Mouse (Mus musculus): ENCODE measurements around the gene Atxn7l1.
"Not testable (repeated sequence)": the region's sequence is repeated elsewhere in the genome, so short reads cannot be mapped to it uniquely, and the experiment has no call there.

The Atxn7l1 gene

GRCm38 (mm10) chr12:33149544-33150190 is 2.2 kb downstream of the Atxn7l1 start:
- no peak for DNase-seq (ENCODE audit: low read depth in 2 of 2, low spot score in 2 of 2)

- no peak for DNase-seq (ENCODE audit: low read depth in 2 of 2, low spot score in 2 of 2)
Measured at GRCm38 (mm10) chr12:33153131-33153530, 5.6 kb downstream of the Atxn7l1 start.

- DNase-seq (ENCODE audit: low read depth in 2 of 2, low spot score in 2 of 2), result no peak
Measured at GRCm38 (mm10) chr12:33153850-33154249, 6.4 kb downstream of the Atxn7l1 start.

GRCm38 (mm10) chr12:33154732-33155131 is 7.2 kb downstream of the Atxn7l1 start:
- no peak for DNase-seq (ENCODE audit: low read depth in 2 of 2, low spot score in 2 of 2)

DNA sequence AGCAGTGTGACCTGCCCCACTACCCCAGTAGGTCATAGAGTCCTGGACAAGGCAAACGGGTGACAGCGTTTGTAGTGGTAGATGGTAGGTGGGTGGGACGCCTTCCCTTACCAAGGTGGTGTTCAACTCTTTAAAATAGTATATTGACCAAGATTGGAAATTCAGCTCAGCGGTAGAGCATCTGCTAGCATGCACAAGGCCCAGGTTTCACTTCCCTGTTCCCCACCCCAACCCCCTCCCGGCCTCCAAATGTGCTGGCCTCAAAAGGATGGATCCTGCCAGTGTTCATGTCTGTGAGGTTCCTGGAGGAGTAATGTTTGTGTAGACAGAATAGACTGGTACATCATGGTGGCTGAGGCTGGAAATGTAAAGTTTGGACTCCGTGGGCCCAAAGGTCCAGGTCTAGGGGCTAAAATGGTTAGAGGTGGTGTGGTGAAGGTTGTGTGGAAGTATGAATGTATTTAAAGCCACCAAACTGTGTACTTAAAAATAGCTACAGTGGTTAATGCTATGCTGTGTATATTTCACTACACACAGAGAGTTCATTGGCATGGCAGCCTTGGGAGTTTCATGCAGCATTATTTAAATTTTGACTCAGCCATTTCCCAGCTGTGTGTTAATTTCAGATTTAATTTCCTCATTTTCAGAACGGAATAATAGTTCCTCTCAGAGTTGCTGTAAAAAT is 9.0 kb downstream of the Atxn7l1 start:
- DNase-seq (ENCODE audit: low read depth in 2 of 2, low spot score in 2 of 2), result no peak

DNA sequence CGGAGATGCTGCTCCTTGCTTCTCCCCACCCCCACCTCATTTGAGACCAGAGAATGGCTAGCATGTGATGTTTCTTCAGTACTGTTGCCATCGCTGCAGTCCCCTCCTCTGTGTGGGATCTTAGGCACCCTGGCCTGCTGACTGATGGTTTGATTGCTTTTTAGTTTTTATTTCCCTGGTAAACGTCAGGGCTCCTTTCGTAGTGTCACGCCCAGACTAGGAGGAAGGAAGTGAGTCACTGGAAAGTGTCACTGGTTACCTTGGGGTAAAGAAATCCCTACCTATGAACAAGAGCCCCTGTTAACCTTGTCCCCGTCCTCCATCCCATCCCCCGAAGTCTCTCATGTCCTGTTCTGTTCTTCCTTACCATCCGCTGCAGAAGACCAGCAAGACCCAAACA is 10.8 kb downstream of the Atxn7l1 start:
- DNase-seq (ENCODE audit: low read depth in 2 of 2, low spot score in 2 of 2), result no peak

DNA sequence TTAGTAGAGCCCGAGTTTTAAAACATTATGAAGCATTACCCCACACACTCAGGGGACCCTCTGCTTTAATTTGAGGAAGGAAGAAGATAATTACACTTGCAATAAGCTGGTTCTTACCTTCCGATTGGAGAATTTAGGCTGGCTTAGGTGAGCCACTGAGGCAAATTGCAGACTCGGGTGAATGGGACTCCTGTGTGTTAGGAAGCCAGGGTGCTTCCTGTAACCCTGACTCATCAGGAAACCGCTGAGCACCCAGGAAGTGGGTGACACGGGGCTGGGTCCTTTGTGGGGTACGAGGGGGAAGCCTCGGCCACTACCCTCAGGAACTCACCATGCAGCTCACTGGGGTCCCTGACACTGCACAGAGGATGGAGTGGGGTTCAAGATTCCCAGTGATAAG is 12.9 kb downstream of the Atxn7l1 start:
- DNase-seq (ENCODE audit: low read depth in 2 of 2, low spot score in 2 of 2), result peak in 1 of 2 experiments; percentile 20

GRCm38 (mm10) chr12:33162541-33162940 is 15.0 kb downstream of the Atxn7l1 start:
- no peak for DNase-seq (ENCODE audit: low read depth in 2 of 2, low spot score in 2 of 2)

DNA sequence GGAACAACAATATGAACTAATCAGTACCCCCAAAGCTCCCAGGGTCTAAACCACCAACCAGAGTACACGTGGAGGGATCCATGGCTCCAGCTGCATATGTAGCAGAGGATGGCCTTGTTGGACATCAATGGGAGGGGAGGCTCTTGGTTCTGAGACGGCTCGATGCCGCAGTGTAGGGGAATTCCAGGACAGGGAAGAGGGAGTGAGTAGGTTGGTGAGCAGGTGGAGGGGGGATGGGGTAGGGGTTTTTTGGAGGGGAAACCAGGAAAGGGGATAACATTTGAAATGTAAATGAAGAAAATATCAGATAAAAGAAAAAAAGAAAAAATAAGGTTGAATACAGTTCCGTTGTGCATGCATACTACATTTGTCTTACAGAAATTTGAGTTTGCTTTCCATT is 16.5 kb downstream of the Atxn7l1 start:
- DNase-seq (ENCODE audit: low read depth in 2 of 2, low spot score in 2 of 2), result not testable (repeated sequence)

- no peak for DNase-seq (ENCODE audit: low read depth in 2 of 2, low spot score in 2 of 2)
Measured at GRCm38 (mm10) chr12:33166712-33167111, 19.2 kb downstream of the Atxn7l1 start.

- no peak for DNase-seq (ENCODE audit: low read depth in 2 of 2, low spot score in 2 of 2)
Measured at GRCm38 (mm10) chr12:33167545-33167944, 20.1 kb downstream of the Atxn7l1 start.

- DNase-seq (ENCODE audit: low read depth in 2 of 2, low spot score in 2 of 2), result no peak
Measured at GRCm38 (mm10) chr12:33168491-33168890, 21.0 kb downstream of the Atxn7l1 start.

- no peak for DNase-seq (ENCODE audit: low read depth in 2 of 2, low spot score in 2 of 2)
Measured at GRCm38 (mm10) chr12:33169777-33170494, 22.4 kb downstream of the Atxn7l1 start.

DNA sequence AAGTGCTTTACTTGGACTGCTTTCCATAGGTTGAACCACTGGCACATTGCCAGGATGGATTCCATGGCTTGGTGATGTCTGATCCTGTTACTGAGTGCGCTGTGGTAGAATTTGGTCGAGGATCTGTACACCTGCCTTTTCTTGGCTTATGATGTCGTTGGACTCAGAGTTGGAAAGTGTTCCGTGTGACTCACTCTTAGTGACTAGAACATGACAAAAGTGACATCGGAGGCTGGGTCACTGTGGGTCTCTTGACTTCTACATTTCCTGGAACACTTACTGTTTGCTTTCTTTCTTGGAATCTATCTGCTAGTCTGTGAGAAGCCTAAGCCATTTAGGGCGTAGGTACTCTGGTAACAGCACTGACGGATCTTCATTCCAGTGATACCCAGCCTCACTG is 23.3 kb downstream of the Atxn7l1 start:
- no peak for DNase-seq (ENCODE audit: low read depth in 2 of 2, low spot score in 2 of 2)

GRCm38 (mm10) chr12:33172926-33173325 is 25.4 kb downstream of the Atxn7l1 start:
- no peak for DNase-seq (ENCODE audit: low read depth in 2 of 2, low spot score in 2 of 2)

DNA sequence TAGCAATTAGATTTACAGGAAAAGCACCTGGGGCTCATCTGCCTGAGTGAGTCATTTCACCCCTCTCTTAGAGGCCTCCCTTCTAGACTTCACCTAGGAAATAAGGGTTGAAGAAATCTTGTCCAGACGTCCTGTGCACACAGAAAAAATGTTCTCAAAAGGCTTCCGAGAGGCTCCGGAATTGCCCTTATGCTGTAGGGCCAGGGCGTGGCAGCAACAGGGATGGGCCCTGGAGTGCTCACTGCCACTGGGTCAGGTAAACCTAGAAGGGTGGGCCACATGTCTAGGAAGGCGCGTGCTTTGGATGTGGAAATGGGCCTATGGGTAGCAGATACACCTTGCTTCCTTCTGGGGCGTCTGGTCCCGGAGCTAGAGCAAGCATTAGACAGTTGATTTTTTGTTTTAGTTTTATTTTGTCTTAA is 26.2 kb downstream of the Atxn7l1 start:
- no peak for DNase-seq (ENCODE audit: low read depth in 2 of 2, low spot score in 2 of 2)

- DNase-seq (ENCODE audit: low read depth in 2 of 2, low spot score in 2 of 2), result no peak
Measured at GRCm38 (mm10) chr12:33174171-33174570, 26.7 kb downstream of the Atxn7l1 start.

DNA sequence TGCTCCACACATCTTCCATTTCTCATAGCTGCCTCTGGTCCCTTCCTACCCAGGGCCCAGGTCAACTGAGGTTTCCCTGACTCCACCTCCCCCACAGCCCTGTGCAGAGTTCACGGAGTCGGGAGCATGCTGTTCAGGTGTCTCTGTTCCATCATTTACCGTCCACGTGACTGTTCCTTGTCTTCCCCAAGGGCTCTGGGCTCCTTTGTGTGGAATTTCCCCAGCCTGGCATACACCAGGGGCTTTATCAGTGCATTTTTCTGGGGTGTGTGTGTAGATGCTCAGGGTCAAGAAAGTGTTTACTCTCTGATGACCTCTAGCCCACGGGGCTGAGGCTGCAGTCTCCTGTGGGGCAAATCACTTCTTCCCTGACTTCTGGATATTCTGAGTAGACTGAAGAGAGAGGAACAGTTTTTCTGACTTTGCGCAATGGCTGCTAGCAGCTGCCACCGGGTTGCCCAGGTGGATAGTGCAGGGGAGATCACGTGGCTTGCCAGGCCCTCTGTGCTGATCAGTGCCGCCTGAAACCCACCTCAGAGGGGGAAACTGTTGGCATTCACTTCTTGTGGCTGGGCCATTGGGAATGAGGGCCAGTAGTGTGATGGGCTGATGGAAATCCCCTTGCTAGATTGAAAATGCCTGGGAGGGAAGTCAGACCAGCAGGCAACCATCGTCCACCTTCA is 27.3 kb downstream of the Atxn7l1 start:
- DNase-seq (ENCODE audit: low read depth in 2 of 2, low spot score in 2 of 2), result no peak

GRCm38 (mm10) chr12:33175621-33176554 is 28.4 kb downstream of the Atxn7l1 start:
- DNase-seq (ENCODE audit: low read depth in 2 of 2, low spot score in 2 of 2), result no peak

- no peak for DNase-seq (ENCODE audit: low read depth in 2 of 2, low spot score in 2 of 2)
Measured at GRCm38 (mm10) chr12:33176555-33176900, 29.0 kb downstream of the Atxn7l1 start.

GRCm38 (mm10) chr12:33180421-33180820 is 32.9 kb downstream of the Atxn7l1 start:
- DNase-seq (ENCODE audit: low read depth in 2 of 2, low spot score in 2 of 2), result no peak

All from CD8-positive naive resting alpha-beta T cell, adult 2 months (primary cell).